Mouse (Mus musculus): ENCODE data around the gene Kifc3. TPM values are rescaled to one million over a fixed set of nuclear protein-coding genes. Genes with fewer than 3 reads are reported as not detected.
"Not testable (repeated sequence)": the region's sequence is repeated elsewhere in the genome, so short reads cannot be mapped to it uniquely, and the experiment has no call there.

The Kifc3 gene
- polyA plus RNA-seq, 1 experiment from 2014 or later: 16.4 TPM

GRCm38 (mm10) chr8:95176985-95177384 lies 25.6 kb downstream of the Kifc3 start:
- Histone ChIP-seq H3K9me3 (replicated peaks) (no peaks in the 10 kb centered on the region), H3K27me3 (replicated peaks) (no peaks in the 10 kb centered on the region), H3K4me3 (no peak overlapping the region), H3K9ac (no peak overlapping the region), H3K27ac (ENCODE audit: poor library complexity, severe bottlenecking) (no peak overlapping the region), H3K4me2 (no peak overlapping the region), H3K36me3 (no peaks in the 10 kb centered on the region), H3K4me1 (replicated peaks) (peaks cover 7% of the 10 kb centered on the region; the same call in 1 of the 2 replicates)
- 75% methylated on average over 6 of the region's 6 CpGs for WGBS
- ATAC-seq (ENCODE audit: insufficient number of reproducible peaks, low FRiP score): no peak

- H3K36me3 ChIP-seq: no peaks in the 10 kb centered on the region
- no peaks in the 10 kb centered on the region for H3K9me3 ChIP-seq (replicated peaks)
- H3K27me3 ChIP-seq (replicated peaks): no peaks in the 10 kb centered on the region
- no peak overlapping the region for H3K9ac ChIP-seq
- WGBS: 66% methylated on average over 18 of the region's 18 CpGs
- H3K27ac ChIP-seq (ENCODE audit: poor library complexity, severe bottlenecking): no peak overlapping the region
- no peak overlapping the region for H3K4me3 ChIP-seq
- H3K4me1 ChIP-seq (replicated peaks): no peaks in the 10 kb centered on the region
- no peak for ATAC-seq (ENCODE audit: insufficient number of reproducible peaks, low FRiP score)
- H3K4me2 ChIP-seq: no peak overlapping the region
Measured at GRCm38 (mm10) chr8:95175808-95176207, 26.8 kb downstream of the Kifc3 start.

GRCm38 (mm10) chr8:95175306-95175705 lies 27.3 kb downstream of the Kifc3 start:
- Histone ChIP-seq H3K9ac (no peak overlapping the region), H3K9me3 (replicated peaks) (no peaks in the 10 kb centered on the region), H3K27ac (ENCODE audit: poor library complexity, severe bottlenecking) (no peak overlapping the region), H3K4me1 (replicated peaks) (no peaks in the 10 kb centered on the region), H3K4me3 (no peak overlapping the region), H3K36me3 (no peaks in the 10 kb centered on the region), H3K27me3 (replicated peaks) (no peaks in the 10 kb centered on the region), H3K4me2 (no peak overlapping the region)
- ATAC-seq (ENCODE audit: insufficient number of reproducible peaks, low FRiP score): no peak
- 74% methylated on average over 5 of the region's 5 CpGs for WGBS

DNA sequence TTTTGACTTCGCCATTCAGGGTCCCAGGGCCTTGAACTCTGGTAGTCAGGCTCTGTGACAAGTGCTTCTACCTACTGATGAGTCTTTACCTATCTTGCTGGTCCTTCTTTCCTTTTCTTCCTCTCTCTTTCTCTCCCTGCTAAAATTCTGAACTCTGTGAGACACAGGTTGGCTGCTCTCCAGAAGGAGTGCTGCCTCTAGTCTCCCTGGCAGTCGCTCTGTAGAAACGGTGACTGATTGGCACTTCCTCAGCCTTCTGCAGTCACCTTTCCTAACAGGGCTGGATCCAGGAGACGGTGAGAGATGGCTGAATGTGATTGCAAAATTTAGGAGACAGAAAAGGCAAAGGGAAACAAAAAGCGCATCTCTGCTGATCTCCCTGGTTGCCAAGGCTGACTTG lies 30.2 kb downstream of the Kifc3 start:
- 61% methylated on average over 5 of the region's 5 CpGs for WGBS
- H3K9ac ChIP-seq: no peak overlapping the region

GRCm38 (mm10) chr8:95167726-95168125 lies 34.9 kb downstream of the Kifc3 start:
- Histone ChIP-seq H3K4me3 (no peak overlapping the region), H3K27me3 (replicated peaks) (peaks cover 3% of the 10 kb centered on the region), H3K9me3 (replicated peaks) (no peaks in the 10 kb centered on the region), H3K9ac (no peak overlapping the region), H3K4me1 (replicated peaks) (peaks cover 9% of the 10 kb centered on the region; the same call in 1 of the 2 replicates), H3K36me3 (no peaks in the 10 kb centered on the region), H3K27ac (ENCODE audit: poor library complexity, severe bottlenecking) (no peak overlapping the region), H3K4me2 (no peak overlapping the region)
- no peak for ATAC-seq (ENCODE audit: insufficient number of reproducible peaks, low FRiP score)
- 58% methylated on average over 5 of the region's 5 CpGs for WGBS

More for the DNA sequence above, 30.2 kb downstream of the Kifc3 start:
- Histone ChIP-seq H3K4me1 (replicated peaks) (peaks cover 4% of the 10 kb centered on the region; the same call in 1 of the 2 replicates), H3K4me3 (no peak overlapping the region), H3K27me3 (replicated peaks) (no peaks in the 10 kb centered on the region), H3K27ac (ENCODE audit: poor library complexity, severe bottlenecking) (no peak overlapping the region), H3K36me3 (no peaks in the 10 kb centered on the region), H3K9me3 (replicated peaks) (no peaks in the 10 kb centered on the region), H3K4me2 (no peak overlapping the region)
- ATAC-seq (ENCODE audit: insufficient number of reproducible peaks, low FRiP score): no peak

DNA sequence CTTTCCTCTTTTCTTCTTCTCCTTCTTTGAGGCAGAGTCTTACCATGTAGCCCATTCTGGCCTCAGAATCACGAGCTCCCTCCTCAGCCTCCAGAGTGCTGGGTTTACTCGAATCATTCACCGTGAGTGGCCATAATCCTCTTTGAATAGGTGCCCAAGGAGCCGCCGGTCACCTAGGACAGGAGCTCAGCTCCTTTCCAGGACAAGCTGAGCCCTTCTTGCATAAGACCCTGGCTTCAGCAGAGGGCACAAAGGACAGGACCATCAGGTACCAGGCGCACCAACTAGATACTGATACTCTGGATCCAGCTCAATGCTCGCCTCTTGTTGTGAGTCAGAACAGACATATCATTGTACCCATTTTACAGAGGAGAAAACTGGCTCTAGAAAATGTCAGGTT lies 36.2 kb downstream of the Kifc3 start:
- Histone ChIP-seq H3K4me1 (replicated peaks) (peaks cover 13% of the 10 kb centered on the region; the same call in 1 of the 2 replicates), H3K27me3 (replicated peaks) (peaks cover 3% of the 10 kb centered on the region), H3K27ac (ENCODE audit: poor library complexity, severe bottlenecking) (no peak overlapping the region), H3K4me2 (no peak overlapping the region), H3K36me3 (no peaks in the 10 kb centered on the region), H3K9me3 (replicated peaks) (no peaks in the 10 kb centered on the region), H3K4me3 (no peak overlapping the region), H3K9ac (no peak overlapping the region)
- no peak for ATAC-seq (ENCODE audit: insufficient number of reproducible peaks, low FRiP score)
- WGBS: 82% methylated on average over 7 of the region's 7 CpGs

DNA sequence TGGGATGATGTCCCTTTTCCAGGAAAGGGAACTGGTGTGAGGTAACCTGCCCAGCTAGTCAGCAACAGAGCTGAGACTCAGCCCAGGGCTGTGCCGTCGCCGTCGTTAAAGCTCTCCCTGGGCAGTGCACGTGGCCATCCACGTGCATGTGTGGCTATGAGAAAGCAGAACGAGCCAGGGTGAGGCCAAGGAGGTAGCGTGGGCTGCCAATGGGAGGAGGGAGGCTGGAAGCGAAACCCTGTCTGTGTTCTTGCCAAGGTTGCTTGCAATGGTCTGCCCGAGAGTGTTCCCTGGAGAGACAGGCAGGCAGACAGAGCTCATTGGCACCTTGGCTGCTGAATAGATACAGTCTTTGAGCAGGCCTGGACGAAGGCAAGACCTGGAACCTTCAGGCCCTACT lies 36.7 kb downstream of the Kifc3 start:
- H3K4me2 ChIP-seq: no peak overlapping the region
- 74% methylated on average over 11 of the region's 11 CpGs for WGBS

GRCm38 (mm10) chr8:95164469-95164868 lies 38.1 kb downstream of the Kifc3 start:
- 57% methylated on average over 7 of the region's 7 CpGs for WGBS
- H3K4me2 ChIP-seq: no peak overlapping the region
- peaks cover 13% of the 10 kb centered on the region; the same call in 1 of the 2 replicates for H3K4me1 ChIP-seq (replicated peaks)
- no peaks in the 10 kb centered on the region for H3K36me3 ChIP-seq
- H3K9me3 ChIP-seq (replicated peaks): no peaks in the 10 kb centered on the region
- no peak overlapping the region for H3K4me3 ChIP-seq
- no peak overlapping the region for H3K27ac ChIP-seq (ENCODE audit: poor library complexity, severe bottlenecking)
- no peak for ATAC-seq (ENCODE audit: insufficient number of reproducible peaks, low FRiP score)
- H3K9ac ChIP-seq: no peak overlapping the region
- peaks cover 3% of the 10 kb centered on the region for H3K27me3 ChIP-seq (replicated peaks)

More for the DNA sequence above, 36.7 kb downstream of the Kifc3 start:
- Histone ChIP-seq H3K4me1 (replicated peaks) (peaks cover 13% of the 10 kb centered on the region; the same call in 1 of the 2 replicates), H3K27me3 (replicated peaks) (peaks cover 3% of the 10 kb centered on the region), H3K36me3 (no peaks in the 10 kb centered on the region), H3K4me3 (no peak overlapping the region), H3K9me3 (replicated peaks) (no peaks in the 10 kb centered on the region), H3K9ac (no peak overlapping the region), H3K27ac (ENCODE audit: poor library complexity, severe bottlenecking) (no peak overlapping the region)
- no peak for ATAC-seq (ENCODE audit: insufficient number of reproducible peaks, low FRiP score)

GRCm38 (mm10) chr8:95163969-95164368 lies 38.6 kb downstream of the Kifc3 start:
- not testable (repeated sequence) for H3K4me2 ChIP-seq; H3K9me3 ChIP-seq (replicated peaks); H3K4me3 ChIP-seq; H3K27ac ChIP-seq (ENCODE audit: poor library complexity, severe bottlenecking); H3K27me3 ChIP-seq (replicated peaks); ATAC-seq (ENCODE audit: insufficient number of reproducible peaks, low FRiP score); H3K9ac ChIP-seq; H3K36me3 ChIP-seq
- 78% methylated on average over 2 of the region's 2 CpGs for WGBS
- H3K4me1 ChIP-seq (replicated peaks): peaks cover 11% of the 10 kb centered on the region; the same call in 1 of the 2 replicates

DNA sequence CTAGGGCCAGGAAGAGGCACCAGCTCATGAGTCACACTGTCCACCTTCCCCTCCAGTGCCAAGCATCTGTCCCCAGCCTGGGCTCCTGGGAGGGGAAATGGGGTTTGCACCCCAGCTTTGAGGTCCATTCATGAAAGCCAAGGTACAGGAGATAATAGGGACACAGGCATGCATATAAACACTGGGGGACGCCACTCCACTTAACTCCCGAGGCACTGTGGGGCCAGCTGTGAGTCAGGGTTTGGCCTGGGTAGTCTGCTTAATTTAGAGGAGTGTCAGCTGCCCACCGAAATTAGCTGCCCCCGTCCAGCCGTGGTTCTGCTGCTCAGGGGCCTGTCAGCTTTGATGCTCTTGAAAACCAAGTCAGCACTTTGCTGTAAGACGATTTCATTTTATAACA lies 39.8 kb downstream of the Kifc3 start:
- no peak overlapping the region for H3K4me2 ChIP-seq
- H3K27ac ChIP-seq (ENCODE audit: poor library complexity, severe bottlenecking): no peak overlapping the region
- no peaks in the 10 kb centered on the region for H3K9me3 ChIP-seq (replicated peaks)
- ATAC-seq (ENCODE audit: insufficient number of reproducible peaks, low FRiP score): no peak
- peaks cover 9% of the 10 kb centered on the region; the same call in 1 of the 2 replicates for H3K4me1 ChIP-seq (replicated peaks)
- H3K9ac ChIP-seq: no peak overlapping the region
- peaks cover 3% of the 10 kb centered on the region for H3K27me3 ChIP-seq (replicated peaks)
- no peaks in the 10 kb centered on the region for H3K36me3 ChIP-seq
- no peak overlapping the region for H3K4me3 ChIP-seq
- 30% methylated on average over 6 of the region's 6 CpGs for WGBS

DNA sequence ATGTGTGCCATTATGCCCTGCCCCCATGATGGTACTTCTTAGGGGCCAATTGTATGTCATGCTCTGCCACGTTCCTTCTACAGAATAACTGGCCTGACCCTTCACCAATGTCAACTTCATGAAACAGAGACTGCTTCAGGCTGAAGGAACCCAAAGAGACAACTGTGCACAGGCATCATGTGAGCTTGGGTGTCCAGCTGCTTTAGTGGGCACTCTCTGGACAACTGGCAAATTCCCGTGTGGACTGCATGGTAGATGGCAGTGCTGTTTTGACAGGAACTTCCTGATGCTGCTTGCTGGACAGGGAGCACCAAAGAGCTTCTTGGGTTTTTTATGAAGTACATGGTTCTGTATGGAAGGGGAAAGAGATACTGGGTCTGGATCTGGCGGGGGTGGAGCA lies 43.3 kb downstream of the Kifc3 start:
- no peak for ATAC-seq (ENCODE audit: insufficient number of reproducible peaks, low FRiP score)
- no peaks in the 10 kb centered on the region for H3K27me3 ChIP-seq (replicated peaks)

GRCm38 (mm10) chr8:95158654-95159053 lies 44.0 kb downstream of the Kifc3 start:
- ATAC-seq (ENCODE audit: insufficient number of reproducible peaks, low FRiP score): no peak
- peaks cover 19% of the 10 kb centered on the region for H3K4me1 ChIP-seq (replicated peaks)
- H3K27me3 ChIP-seq (replicated peaks): no peaks in the 10 kb centered on the region
- H3K4me2 ChIP-seq: no peak overlapping the region
- WGBS: 67% methylated on average over 8 of the region's 8 CpGs
- H3K36me3 ChIP-seq: no peaks in the 10 kb centered on the region
- H3K4me3 ChIP-seq: no peak overlapping the region
- no peaks in the 10 kb centered on the region for H3K9me3 ChIP-seq (replicated peaks)
- H3K9ac ChIP-seq: no peak overlapping the region
- no peak overlapping the region for H3K27ac ChIP-seq (ENCODE audit: poor library complexity, severe bottlenecking)

More for the DNA sequence above, 43.3 kb downstream of the Kifc3 start:
- Histone ChIP-seq H3K27ac (ENCODE audit: poor library complexity, severe bottlenecking) (no peak overlapping the region), H3K36me3 (no peaks in the 10 kb centered on the region), H3K9me3 (replicated peaks) (no peaks in the 10 kb centered on the region), H3K4me2 (no peak overlapping the region), H3K9ac (no peak overlapping the region), H3K4me1 (replicated peaks) (peaks cover 19% of the 10 kb centered on the region), H3K4me3 (no peak overlapping the region)
- 73% methylated on average over 3 of the region's 3 CpGs for WGBS

Measured in heart, embryonic 12.5 days (tissue).